Mouse (Mus musculus): ENCODE results near the gene Faiml.

The Faiml gene

DNA sequence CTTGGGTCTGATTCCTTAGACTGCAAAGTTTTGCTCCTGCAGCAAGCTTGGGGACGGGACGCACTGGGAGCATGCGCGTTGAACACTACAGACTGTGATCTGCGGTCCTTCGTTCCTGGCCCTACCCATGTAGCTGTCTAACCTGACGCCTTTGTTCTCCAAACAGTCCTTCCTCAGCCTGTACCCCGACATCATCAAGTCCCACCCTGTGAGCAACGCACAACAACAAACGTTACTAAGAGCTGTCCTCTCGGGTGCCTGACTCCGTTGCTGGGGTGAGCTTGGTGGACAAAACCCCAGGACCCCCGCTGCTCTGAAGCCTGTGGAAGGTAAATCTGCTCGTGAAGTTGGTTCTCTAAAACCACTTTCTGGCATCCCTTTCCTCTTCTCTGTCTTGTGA is at the start of gene Faiml:
Gene Faiml, minus strand, starts transcription at position 101 of the 400 bp plus-strand sequence.
- peak; percentile 11 for DNase-seq (ENCODE audit: low read depth, low spot score)

DNA sequence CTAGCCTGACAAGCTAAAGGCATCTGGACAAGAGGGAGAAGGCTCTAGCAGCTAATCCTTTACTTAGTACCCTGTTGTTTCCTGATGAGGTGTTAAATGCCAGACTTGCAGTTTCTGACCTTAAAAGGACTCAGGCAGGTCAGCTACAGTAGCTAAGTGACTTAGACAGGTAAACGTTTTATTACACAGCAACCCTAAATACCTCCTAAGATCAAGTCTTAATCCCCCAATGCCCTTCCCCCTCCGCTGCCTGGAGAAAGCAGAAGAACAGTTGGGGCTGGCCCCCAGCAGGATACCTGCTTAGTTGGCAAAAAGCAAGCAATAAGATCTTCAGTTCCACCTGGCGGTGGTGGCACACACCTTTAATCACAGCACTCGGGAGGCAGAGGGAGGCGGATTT is 21.9 kb upstream of the Faiml start:
- DNase-seq (ENCODE audit: low read depth, low spot score) = peak; percentile 15

GRCm38 (mm10) chr9:99256821-99257220 is 19.8 kb upstream of the Faiml start:
- peak; percentile 75 for DNase-seq (ENCODE audit: low read depth, low spot score)

GRCm38 (mm10) chr9:99256206-99256605 is 19.2 kb upstream of the Faiml start:
- DNase-seq (ENCODE audit: low read depth, low spot score) = peak; percentile 58

DNA sequence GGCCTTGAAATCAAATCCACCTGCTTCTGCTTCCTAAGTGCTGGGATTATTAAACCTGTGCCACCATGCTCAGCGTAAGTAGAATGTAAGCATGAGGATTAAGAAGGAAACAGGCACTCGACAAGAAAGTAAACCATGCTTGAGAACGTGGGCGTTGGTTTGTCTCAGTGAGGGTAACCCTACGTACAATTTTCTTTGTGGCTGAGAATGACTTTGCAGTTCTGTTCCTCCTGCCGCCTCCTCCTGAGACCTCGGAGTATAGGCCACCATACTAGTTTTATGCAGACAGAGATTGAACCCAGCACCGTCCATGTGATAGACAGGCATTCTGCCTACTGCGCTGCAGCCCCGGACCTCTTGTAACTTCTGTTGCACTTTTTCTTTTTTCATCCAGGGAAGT is 16.8 kb upstream of the Faiml start:
- DNase-seq (ENCODE audit: low read depth, low spot score) = peak; percentile 25

GRCm38 (mm10) chr9:99248906-99249305 is 11.9 kb upstream of the Faiml start:
- DNase-seq (ENCODE audit: low read depth, low spot score) = peak; percentile 23

DNA sequence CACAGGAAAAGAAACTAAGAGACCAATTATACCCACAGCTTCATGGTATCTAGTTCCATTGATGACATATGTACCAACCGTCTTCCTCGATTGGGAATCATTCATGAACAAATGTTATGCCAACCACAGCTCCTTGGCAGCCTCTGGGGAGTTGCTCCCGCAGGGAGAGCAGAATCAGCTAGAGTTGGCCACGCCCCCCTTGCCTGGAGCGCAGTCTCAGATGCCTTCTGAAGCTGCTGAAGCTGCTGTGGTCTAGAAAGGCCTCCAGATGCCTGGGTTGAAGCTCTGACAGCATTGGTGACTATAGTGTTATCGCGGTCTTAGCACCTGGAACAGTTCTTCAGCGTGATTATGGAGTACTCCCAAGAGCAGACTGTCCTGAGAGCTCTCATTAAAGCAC is 11.3 kb upstream of the Faiml start:
- peak; percentile 80 for DNase-seq (ENCODE audit: low read depth, low spot score)

DNA sequence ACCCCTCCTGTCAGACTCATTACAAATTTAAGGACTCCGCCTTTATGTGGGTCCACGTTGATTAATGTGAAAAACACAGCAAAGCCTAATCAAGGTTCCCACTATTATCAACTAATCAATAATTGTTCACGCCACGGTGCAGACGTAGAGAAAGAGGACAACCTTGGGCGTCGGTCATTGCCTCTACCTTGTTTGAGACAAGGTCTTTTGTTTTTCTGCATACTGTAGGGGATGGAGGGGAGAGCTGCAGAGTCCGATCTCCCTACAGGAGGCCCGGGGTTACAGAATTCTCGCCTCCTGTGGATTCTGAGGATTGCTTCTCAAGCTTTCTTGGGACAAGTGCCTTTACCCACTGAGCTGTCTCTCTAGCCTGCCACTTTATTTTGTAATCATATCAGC is 6.9 kb upstream of the Faiml start:
- DNase-seq (ENCODE audit: low read depth, low spot score) = no peak

GRCm38 (mm10) chr9:99243190-99243894 is 6.3 kb upstream of the Faiml start, which contains the start of gene Cep70:
TSS of gene Cep70 (plus strand) at chr9:99243367.
- peak; percentile 98 for DNase-seq (ENCODE audit: low read depth, low spot score)

GRCm38 (mm10) chr9:99242533-99243189 is 5.6 kb upstream of the Faiml start:
- no peak for DNase-seq (ENCODE audit: low read depth, low spot score)

- peak; percentile 85 for DNase-seq (ENCODE audit: low read depth, low spot score)
Observed at GRCm38 (mm10) chr9:99242035-99242434, 5.0 kb upstream of the Faiml start.

DNA sequence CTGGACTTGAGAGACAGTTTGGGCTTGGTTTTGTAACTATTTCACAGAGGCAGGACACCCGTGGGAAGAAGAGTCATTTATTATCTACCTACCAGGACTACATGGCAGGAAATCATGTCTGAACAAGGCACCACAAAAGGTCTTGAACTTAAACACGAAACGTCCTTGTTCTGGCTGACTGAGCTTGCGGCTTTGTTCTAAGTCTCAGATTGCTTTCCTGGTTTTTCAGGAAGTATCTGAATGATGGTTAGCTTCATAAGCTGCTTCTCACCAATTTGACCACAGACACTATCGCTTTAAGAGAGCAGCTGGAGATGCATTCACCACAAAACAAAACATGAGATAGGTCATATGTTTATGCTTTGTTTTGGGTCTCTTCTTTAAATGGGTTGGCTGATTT is 3.5 kb upstream of the Faiml start:
- DNase-seq (ENCODE audit: low read depth, low spot score) = no peak

DNA sequence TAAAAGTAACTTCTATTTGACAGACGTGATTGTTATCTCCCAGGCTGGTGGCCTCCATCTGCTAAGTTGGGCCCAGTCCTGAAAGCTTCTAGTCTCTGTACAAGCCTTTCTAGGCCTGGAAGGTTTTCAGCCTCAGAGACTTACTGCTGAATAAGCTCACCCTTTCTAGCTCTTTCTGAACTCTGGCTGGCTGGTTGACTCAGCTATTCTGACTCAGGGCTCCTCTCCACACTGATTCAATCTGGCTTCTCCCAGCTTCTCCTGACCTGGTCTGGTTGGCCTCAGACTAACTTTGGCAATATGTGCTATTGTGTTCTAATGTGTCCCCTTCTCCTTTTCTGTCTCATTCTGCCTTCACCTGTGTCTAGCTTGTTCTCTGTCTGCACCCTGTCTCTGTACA is 2.2 kb upstream of the Faiml start:
- no peak for DNase-seq (ENCODE audit: low read depth, low spot score)

DNA sequence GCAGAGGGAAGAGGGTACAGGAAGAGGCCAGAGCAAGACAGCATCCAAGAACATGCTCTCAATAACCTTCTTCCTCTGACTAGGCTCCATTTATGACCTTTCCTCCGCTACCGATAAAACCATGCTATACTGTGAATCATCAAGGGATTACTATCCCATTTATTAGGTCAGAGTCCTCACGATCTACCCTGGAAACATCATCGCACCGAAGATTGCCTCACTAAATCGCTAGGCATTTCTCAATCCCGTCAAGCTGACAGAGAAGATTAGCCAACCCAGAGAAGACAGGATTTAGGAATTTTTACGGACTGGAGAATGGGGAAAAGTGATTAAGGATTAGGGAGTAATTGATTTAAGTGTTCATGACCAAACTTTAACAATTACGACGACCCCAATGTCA is 1.2 kb upstream of the Faiml start:
- no peak for DNase-seq (ENCODE audit: low read depth, low spot score)

DNA sequence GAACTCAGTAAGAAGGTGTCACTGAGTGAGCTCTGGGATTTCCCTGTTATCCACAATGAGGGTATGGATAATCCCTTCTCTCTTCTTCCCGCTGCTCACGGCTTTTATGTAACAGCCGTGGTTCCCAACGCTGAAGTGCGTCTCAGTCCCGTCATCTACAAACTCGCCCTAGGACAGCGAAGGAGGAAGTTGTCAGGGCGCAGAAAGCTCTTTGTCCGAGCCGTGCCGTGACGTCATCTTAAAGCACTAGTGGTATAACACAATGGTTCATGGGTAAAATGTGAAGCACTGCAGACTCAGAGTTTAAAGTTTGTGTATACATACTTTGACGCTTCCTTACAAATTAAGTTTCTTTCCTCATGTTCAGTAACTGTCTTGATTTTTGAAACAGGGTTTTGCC is 7.6 kb downstream of the Faiml start:
- DNase-seq (ENCODE audit: low read depth, low spot score) = peak; percentile 28

DNA sequence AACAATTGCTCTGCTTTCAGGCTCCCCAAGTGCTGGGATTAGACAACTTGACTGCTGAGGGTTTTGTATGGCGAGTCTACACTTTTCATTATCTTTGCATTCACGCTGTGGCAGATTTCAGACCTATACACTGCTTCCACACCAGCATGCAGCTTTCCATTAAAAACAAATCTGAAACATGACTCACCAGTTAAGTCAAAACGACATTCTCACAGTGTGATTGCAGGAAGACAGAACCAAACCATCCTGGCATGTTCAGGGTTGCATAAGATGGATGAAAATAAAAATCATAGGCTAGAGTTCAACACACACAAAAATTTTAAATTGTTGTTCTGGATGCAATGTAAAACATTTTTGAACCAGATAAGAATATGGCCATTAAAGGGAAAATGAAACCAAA is 12.5 kb downstream of the Faiml start:
- DNase-seq (ENCODE audit: low read depth, low spot score) = no peak

- no peak for DNase-seq (ENCODE audit: low read depth, low spot score)
Observed at GRCm38 (mm10) chr9:99221636-99222035, 15.4 kb downstream of the Faiml start.

DNA sequence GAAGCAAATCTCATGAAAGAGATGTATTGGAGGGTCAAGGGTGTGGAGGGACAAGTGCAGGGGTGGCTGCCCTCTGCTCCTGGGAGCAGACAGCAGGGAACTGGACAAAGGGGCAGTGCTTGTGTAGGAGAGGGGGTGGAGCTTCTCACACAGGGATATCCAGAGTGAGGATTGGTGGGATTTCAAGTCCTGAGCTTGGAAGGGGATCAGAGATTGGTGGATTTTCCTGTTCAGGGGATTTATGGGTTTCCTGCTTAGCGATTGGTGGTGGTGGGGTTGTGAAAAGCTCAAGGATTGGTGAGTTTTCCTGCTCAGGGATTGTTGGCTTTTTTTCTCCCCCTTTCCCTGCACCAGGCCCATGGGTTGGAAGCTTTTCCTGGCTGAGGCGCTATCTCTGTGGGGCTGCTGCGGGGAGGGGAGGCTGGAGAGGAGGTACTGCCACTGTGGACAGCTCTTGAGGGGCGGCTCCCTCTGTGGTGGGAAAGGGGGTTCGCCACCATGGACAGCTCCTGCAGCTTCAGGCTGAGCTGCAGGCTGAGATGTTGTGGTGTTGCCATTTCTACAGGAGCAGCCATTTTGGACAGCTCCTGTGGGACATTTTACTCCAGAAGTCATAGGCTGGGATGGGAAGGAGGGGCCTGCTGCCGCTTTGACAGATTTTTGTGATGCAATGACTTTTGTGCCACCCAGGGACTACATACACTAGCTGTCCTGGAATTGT is 18.9 kb downstream of the Faiml start:
- DNase-seq (ENCODE audit: low read depth, low spot score) = peak; percentile 85

DNA sequence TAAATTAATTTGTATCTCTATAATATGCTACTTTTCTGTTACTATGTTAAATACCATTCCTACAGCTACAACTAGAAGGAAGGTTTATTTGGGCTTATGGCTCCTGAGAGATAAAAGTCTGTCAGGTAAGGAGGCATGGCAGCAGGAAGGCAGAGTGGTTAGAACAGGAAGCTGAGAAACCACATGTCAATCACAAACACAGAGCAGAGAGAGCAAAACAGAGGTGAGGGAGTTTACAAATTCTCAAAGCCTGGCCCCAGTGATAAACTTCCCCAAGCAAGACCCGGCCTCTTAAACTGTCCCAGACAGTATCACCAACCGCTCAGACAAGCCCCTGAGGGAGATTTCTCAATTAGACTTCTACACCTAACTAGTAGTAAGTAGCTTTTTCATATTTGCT is 20.9 kb downstream of the Faiml start:
- no peak for DNase-seq (ENCODE audit: low read depth, low spot score)

- DNase-seq (ENCODE audit: low read depth, low spot score) = no peak
Observed at GRCm38 (mm10) chr9:99212643-99213042, 24.4 kb downstream of the Faiml start.

DNA sequence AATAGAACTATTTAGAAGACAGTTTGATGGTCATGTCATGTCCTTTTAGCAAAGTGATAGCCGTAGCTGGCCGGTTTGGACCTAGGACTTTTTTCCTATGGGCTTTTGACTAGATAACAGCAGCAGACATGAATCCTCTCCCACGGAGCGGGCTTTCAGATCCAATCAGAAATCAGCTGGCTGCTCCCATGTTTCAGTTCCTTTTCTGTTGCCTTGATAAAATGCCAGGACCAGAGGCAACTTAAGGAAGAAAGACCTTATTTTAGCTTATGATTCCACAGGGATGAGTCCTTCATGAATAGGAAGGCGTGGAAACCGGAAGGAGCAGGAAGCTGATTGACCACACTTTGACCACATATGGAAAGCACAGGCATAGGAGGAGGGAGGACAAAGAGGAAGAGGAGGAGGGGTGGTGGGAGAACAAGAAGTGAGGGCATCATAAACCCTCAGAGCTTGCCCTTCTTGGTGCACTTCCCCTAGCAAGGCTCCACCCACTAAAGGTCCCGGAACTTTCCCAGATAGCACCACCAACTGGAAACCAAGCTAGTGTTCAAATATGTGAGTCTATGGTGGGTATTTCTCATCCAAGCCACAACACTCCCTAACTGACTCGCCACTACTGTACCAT is 53.9 kb downstream of the Faiml start:
- no peak for DNase-seq (ENCODE audit: low read depth, low spot score)

- DNase-seq (ENCODE audit: low read depth, low spot score) = no peak
Observed at GRCm38 (mm10) chr9:99182121-99182520, 54.9 kb downstream of the Faiml start.

Measured in ZHBTc4 (cell line).